ENCODE assay signal across 27 mouse cellular contexts in genomic region chr4:49662231-49662630, GRCm38 (mm10). TPM values are rescaled to one million over a fixed set of nuclear protein-coding genes. Genes with fewer than 3 reads are reported as not detected.
DNase-seq lines count a peak whose midpoint lies in the region; ATAC-seq lines count a peak whose summit lies in the region.
"Had no signal": no experiment of that assay in that cellular context is flagged by ENCODE, and none has a peak within 500 bp of the region (broad histone marks: within the 10 kb centered on the region; RNA-seq: fewer than 3 reads in every experiment).

No protein-coding gene starts in this region.

- ATAC-seq in lung, embryonic 15.5 days (ENCODE audit: borderline replicate concordance, extremely low read depth, low FRiP score, low TSS enrichment), result no peak
- ATAC-seq in forebrain, embryonic 16.5 days, result no peak
- ATAC-seq: forebrain, embryonic 15.5 days had no signal

- no peak overlapping the region for H3K4me3 ChIP-seq in lung, embryonic 15.5 days
- H3K4me3 ChIP-seq in forebrain, embryonic 16.5 days (replicated peaks; ENCODE audit: low read length), result no peak overlapping the region
- H3K4me3 ChIP-seq: embryonic facial prominence, embryonic 10.5 days; embryonic facial prominence, embryonic 13.5 days; erythroblast, embryonic 14.5 days; forebrain, embryonic 12.5 days; forebrain, embryonic 15.5 days; hindbrain, embryonic 12.5 days; hindbrain, embryonic 15.5 days had no signal

- no peak overlapping the region for H3K4me2 ChIP-seq in lung, embryonic 15.5 days
- H3K4me2 ChIP-seq in forebrain, embryonic 16.5 days (ENCODE audit: low read length), result no peak overlapping the region
- H3K4me2 ChIP-seq: embryonic facial prominence, embryonic 13.5 days; forebrain, embryonic 12.5 days; forebrain, embryonic 15.5 days; heart, embryonic 11.5 days; hindbrain, embryonic 12.5 days; hindbrain, embryonic 15.5 days had no signal

- H3K27ac ChIP-seq in lung, embryonic 15.5 days, result peak overlapping the region; percentile 67
- no peak overlapping the region for H3K27ac ChIP-seq in forebrain, embryonic 16.5 days (ENCODE audit: low read length)
- H3K27ac ChIP-seq: embryonic facial prominence, embryonic 10.5 days; embryonic facial prominence, embryonic 13.5 days; forebrain, embryonic 12.5 days; forebrain, embryonic 15.5 days; hindbrain, embryonic 12.5 days; hindbrain, embryonic 15.5 days had no signal

- 69% methylated on average over 4 of the region's 4 CpGs for WGBS in lung, embryonic 15.5 days
- WGBS in forebrain, embryonic 16.5 days, result 93% methylated on average over 4 of the region's 4 CpGs

- no peaks in the 10 kb centered on the region for H3K9me3 ChIP-seq in lung, embryonic 15.5 days
- no peaks in the 10 kb centered on the region for H3K9me3 ChIP-seq in forebrain, embryonic 16.5 days (ENCODE audit: control insufficient read depth, low read length)
- H3K9me3 ChIP-seq: embryonic facial prominence, embryonic 10.5 days; embryonic facial prominence, embryonic 13.5 days; forebrain, embryonic 12.5 days; forebrain, embryonic 15.5 days; hindbrain, embryonic 12.5 days; hindbrain, embryonic 15.5 days had no signal

- peak; percentile 64 to 77 for DNase-seq in lung, adult 18-20 months
- peak; percentile 16 for DNase-seq in lung, postnatal 10 days
- DNase-seq in lung, postnatal 36 days, result peak; percentile 75
- DNase-seq in urinary bladder, postnatal 25 days (ENCODE audit: low spot score), result no peak
- no peak for DNase-seq in urinary bladder, postnatal 36 days (ENCODE audit: low spot score in 2 of 2)
- DNase-seq: adrenal gland, adult 8-10 months; adrenal gland, postnatal 25 days; B cell, adult 2 months; cerebellum, adult 11-12 months; cerebellum, adult 8-10 months; cerebellum, postnatal 10 days; cerebellum, postnatal 36 days; embryo, embryonic 11 days; gastrocnemius, postnatal 14 days; heart, adult 11 months had no signal

- no peaks in the 10 kb centered on the region for H3K27me3 ChIP-seq in lung, embryonic 15.5 days
- no peaks in the 10 kb centered on the region for H3K27me3 ChIP-seq in forebrain, embryonic 16.5 days (replicated peaks; ENCODE audit: control insufficient read depth, insufficient read depth, low read length)
- H3K27me3 ChIP-seq: embryonic facial prominence, embryonic 13.5 days; forebrain, embryonic 12.5 days; forebrain, embryonic 15.5 days; hindbrain, embryonic 12.5 days; hindbrain, embryonic 15.5 days had no signal

- no peaks in the 10 kb centered on the region for H3K4me1 ChIP-seq in lung, embryonic 15.5 days
- H3K4me1 ChIP-seq in forebrain, embryonic 16.5 days (replicated peaks; ENCODE audit: control insufficient read depth, insufficient read depth, low read length), result no peaks in the 10 kb centered on the region; the same call in 1 of the 2 replicates
- H3K4me1 ChIP-seq: embryonic facial prominence, embryonic 10.5 days; embryonic facial prominence, embryonic 13.5 days; forebrain, embryonic 12.5 days; hindbrain, embryonic 12.5 days; hindbrain, embryonic 15.5 days had no signal

- H3K9ac ChIP-seq in lung, embryonic 15.5 days, result no peak overlapping the region
- H3K9ac ChIP-seq in forebrain, embryonic 16.5 days (replicated peaks; ENCODE audit: low read depth, low read length), result no peak overlapping the region
- H3K9ac ChIP-seq: embryonic facial prominence, embryonic 13.5 days; forebrain, embryonic 12.5 days; forebrain, embryonic 15.5 days; hindbrain, embryonic 12.5 days; hindbrain, embryonic 15.5 days had no signal

- H3K36me3 ChIP-seq in lung, embryonic 15.5 days, result peaks cover 17% of the 10 kb centered on the region
- H3K36me3 ChIP-seq in forebrain, embryonic 16.5 days (ENCODE audit: control insufficient read depth, insufficient read depth), result peaks cover 16% of the 10 kb centered on the region

RNA-seq across cellular contexts. Expression of gene Ppp3r2, which starts 19.6 kb away (rescaled TPM):
- polyA plus RNA-seq in lung, embryonic 15.5 days (2015; fragmentation: Nextera tagmentation; extraction: Ambion mirVana), result not detected in 2 replicates
- 0.10 and 0.39 TPM in 2 replicates for polyA plus RNA-seq in forebrain, embryonic 16.5 days (2015; fragmentation: Nextera tagmentation; extraction: Ambion mirVana)
- polyA plus RNA-seq: embryonic facial prominence, embryonic 10.5 days; erythroblast, embryonic 14.5 days; forebrain, embryonic 12.5 days; heart, embryonic 14.5 days; heart, postnatal 0 days had no signal

RNA-seq across cellular contexts. Expression of gene Rnf20, which starts 30.4 kb away (rescaled TPM):
- polyA plus RNA-seq in lung, embryonic 15.5 days (2015; fragmentation: Nextera tagmentation; extraction: Ambion mirVana), result 39.8 and 40.8 TPM in 2 replicates
- polyA plus RNA-seq in forebrain, embryonic 16.5 days (2015; fragmentation: Nextera tagmentation; extraction: Ambion mirVana), result 57.9 and 61.5 TPM in 2 replicates

Comparison
In these comparisons a context has a peak if more than half of its experiments do, and no peak if none do; other contexts are left out.
1. DNase-seq: peak in lung, adult 18-20 months (2 of 2), lung, postnatal 10 days (single experiment) and lung, postnatal 36 days (single experiment); none in urinary bladder, postnatal 25 days (single experiment) and urinary bladder, postnatal 36 days (0 of 2).